Mouse (Mus musculus) liver, embryonic 16.5 days (tissue): Measurements from ENCODE around the gene Usf3. TPM values are rescaled to one million over a fixed set of nuclear protein-coding genes. Genes with fewer than 3 reads are reported as not detected.
A peak's percentile ranks its signal among the peaks of the same experiment; 100 is the strongest.

ENCODE experiments used
- ATAC-seq: fragments of 200-750 bp; cut with Nextera tagmentation; 2 replicates; pipeline ENCODE4 v1.8.0; 2017; ENCODE audit warnings: low read depth, mild to moderate bottlenecking, moderate number of reproducible peaks, moderate library complexity
- H3K27ac ChIP-seq: fragments of 300-500 bp; sonication (generic); 2 replicates; pipeline ENCODE4 v1.5.1; 2014; ENCODE audit warnings: mild to moderate bottlenecking, low read length
- H3K27me3 ChIP-seq: fragments of 300-500 bp; sonication (generic); 2 replicates; pipeline ENCODE4 v1.6.1; 2014; ENCODE audit warnings: low read depth, low read length, mixed read lengths; ENCODE audit not compliant: control insufficient read depth, insufficient read depth
- H3K36me3 ChIP-seq: fragments of 300-500 bp; sonication (generic); 2 replicates; pipeline ENCODE4 v1.6.1; 2014; ENCODE audit warnings: mild to moderate bottlenecking; ENCODE audit not compliant: control insufficient read depth, insufficient read depth
- H3K4me1 ChIP-seq: fragments of 300-500 bp; sonication (generic); 2 replicates; pipeline ENCODE4 v1.6.1; 2014; ENCODE audit warnings: low read depth, low read length, mixed read lengths; ENCODE audit not compliant: control insufficient read depth
- H3K4me2 ChIP-seq: fragments of 300-500 bp; sonication (generic); 2 replicates; pipeline ENCODE4 v1.6.1; 2014; ENCODE audit warnings: low read depth, low read length, mixed read lengths
- H3K4me3 ChIP-seq: fragments of 300-500 bp; sonication (generic); 2 replicates; pipeline ENCODE4 v1.5.1; 2014; ENCODE audit warnings: low read depth, mild to moderate bottlenecking, low read length
- H3K9ac ChIP-seq: fragments of 300-500 bp; sonication (generic); 2 replicates; pipeline ENCODE4 v1.6.1; 2014; ENCODE audit warnings: low read depth, low read length
- H3K9me3 ChIP-seq: fragments of 300-500 bp; sonication (generic); replicated peaks from 2 replicates; pipeline ENCODE4 v1.6.1; 2016; ENCODE audit warnings: low read length; ENCODE audit not compliant: control insufficient read depth
- WGBS: fragments of 180-500 bp; shearing (Covaris S2); extraction: QIAGEN DNeasy Blood & Tissue Kit; methylation state at CpG from one replicate; pipeline ENCODE4 v1.1.7; 2014; ENCODE audit not compliant: insufficient replicate concordance; 5-methylcytosine and 5-hydroxymethylcytosine counted together
- polyA plus RNA-seq: library from polyadenylated mRNA; unstranded; fragments of >200 nt; fragmentation: Nextera tagmentation; extraction: Ambion mirVana; gene quantifications from 2 replicates; pipeline ENCODE4 v1.2.1, GENCODE M21; 2015

Usf3 gene
- polyA plus RNA-seq, 1 experiment from 2014 or later, result 1.5 TPM

DNA sequence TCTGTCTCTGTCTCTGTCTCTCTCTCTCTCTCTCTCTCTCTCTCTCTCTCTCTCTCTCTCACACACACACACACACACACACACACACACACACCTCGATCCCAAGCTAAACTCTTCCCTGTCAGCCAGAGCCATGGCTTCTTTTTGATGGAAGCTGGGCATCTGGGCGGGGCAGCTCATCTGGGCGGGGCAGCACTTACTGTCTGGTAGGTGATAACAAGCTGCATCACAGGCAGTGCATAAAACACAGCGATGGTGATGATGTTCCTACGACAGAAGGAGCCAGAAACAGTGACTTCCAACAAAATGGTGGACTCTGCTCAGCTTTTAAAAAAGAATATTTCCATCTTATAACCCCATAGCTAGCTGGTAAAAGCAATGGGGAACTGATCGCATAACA is 92.5 kb downstream of the Usf3 start:
- Histone ChIP-seq H3K4me2 (peak overlapping the region; percentile 18; the same call in 1 of the 2 replicates), H3K9ac (no peak overlapping the region), H3K36me3 (no peaks in the 10 kb centered on the region), H3K4me3 (no peak overlapping the region), H3K4me1 (peaks cover 8% of the 10 kb centered on the region; the same call in 1 of the 2 replicates), H3K9me3 (no peaks in the 10 kb centered on the region), H3K27me3 (no peaks in the 10 kb centered on the region), H3K27ac (no peak overlapping the region)
- ATAC-seq, result peak; percentile 90
- 53% methylated on average over 6 of the region's 6 CpGs for WGBS

GRCm38 (mm10) chr16:44268541-44269215 is 95.6 kb downstream of the Usf3 start:
- Histone ChIP-seq H3K4me2 (no peak overlapping the region), H3K4me1 (peaks cover 8% of the 10 kb centered on the region; the same call in 1 of the 2 replicates), H3K9me3 (no peaks in the 10 kb centered on the region), H3K36me3 (no peaks in the 10 kb centered on the region), H3K27me3 (no peaks in the 10 kb centered on the region), H3K27ac (no peak overlapping the region), H3K4me3 (no peak overlapping the region), H3K9ac (no peak overlapping the region)
- no peak for ATAC-seq
- WGBS, result 66% methylated on average over 7 of the region's 7 CpGs

GRCm38 (mm10) chr16:44269578-44269977 is 96.5 kb downstream of the Usf3 start:
- Histone ChIP-seq H3K27ac (no peak overlapping the region), H3K27me3 (no peaks in the 10 kb centered on the region), H3K4me3 (no peak overlapping the region), H3K36me3 (no peaks in the 10 kb centered on the region), H3K9ac (no peak overlapping the region), H3K9me3 (no peaks in the 10 kb centered on the region), H3K4me1 (peaks cover 8% of the 10 kb centered on the region; the same call in 1 of the 2 replicates), H3K4me2 (no peak overlapping the region)
- ATAC-seq, result no peak
- WGBS, result 56% methylated on average over 6 of the region's 6 CpGs

DNA sequence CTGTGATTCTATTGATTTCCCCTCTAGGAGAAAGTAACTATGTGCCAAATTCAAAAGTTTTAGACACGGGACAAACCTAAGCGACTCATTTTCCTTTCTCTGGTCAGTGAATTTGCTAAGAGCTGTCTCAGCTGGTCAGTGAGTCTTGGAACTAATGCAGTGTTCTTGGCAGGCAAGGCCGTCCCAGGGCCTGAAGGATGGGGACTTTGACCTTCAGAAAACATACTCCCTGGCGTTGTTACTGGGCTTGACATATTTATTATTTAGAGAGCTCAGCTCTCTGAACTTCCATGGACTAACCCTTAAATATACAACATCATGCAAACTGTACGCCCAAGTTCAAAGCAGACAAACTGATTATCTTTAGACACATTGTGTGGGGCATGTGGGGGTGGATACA is 97.6 kb downstream of the Usf3 start:
- ATAC-seq, result no peak
- WGBS, result 58% methylated on average over 5 of the region's 5 CpGs
- H3K27ac ChIP-seq, result no peak overlapping the region

DNA sequence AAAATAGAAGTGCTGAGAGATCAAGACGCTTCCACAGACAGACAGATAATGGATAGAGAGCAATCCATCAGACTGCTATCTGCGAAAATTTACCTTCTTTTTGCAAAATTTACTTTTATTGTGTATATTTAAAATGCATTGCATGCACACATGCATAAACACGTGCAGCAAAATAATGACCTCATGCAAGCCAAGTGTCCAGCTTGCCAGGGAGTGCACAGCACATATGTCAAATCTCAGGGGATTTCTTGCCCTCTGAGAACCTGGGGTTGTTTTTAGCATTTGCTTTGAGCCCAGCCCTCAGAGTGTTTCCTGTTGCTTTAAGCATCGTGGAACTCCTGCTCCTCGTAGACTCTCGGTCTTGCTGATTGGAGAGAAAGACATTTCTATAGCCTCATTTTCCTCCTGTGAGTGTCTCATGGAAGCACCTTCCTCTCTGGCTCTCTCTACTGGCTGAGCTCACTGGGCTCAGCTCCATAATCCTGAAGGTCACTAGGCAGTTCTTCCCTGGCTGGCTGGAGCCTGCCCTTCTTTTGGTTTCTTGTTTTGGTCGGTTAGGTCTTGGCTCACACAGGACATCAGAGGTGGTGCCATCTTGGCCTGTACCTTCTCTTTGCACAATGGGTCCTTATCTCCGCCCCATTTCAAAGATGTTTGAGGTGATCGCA is 98.5 kb downstream of the Usf3 start:
- Histone ChIP-seq H3K4me2 (no peak overlapping the region), H3K27ac (no peak overlapping the region), H3K27me3 (no peaks in the 10 kb centered on the region), H3K9ac (no peak overlapping the region), H3K36me3 (no peaks in the 10 kb centered on the region), H3K4me3 (no peak overlapping the region), H3K4me1 (no peaks in the 10 kb centered on the region; the same call in 1 of the 2 replicates), H3K9me3 (no peaks in the 10 kb centered on the region)
- ATAC-seq, result no peak
- 45% methylated on average over 9 of the region's 9 CpGs for WGBS

More for the DNA sequence above, 97.6 kb downstream of the Usf3 start:
- Histone ChIP-seq H3K36me3 (no peaks in the 10 kb centered on the region), H3K4me3 (no peak overlapping the region), H3K27me3 (no peaks in the 10 kb centered on the region), H3K4me1 (peaks cover 7% of the 10 kb centered on the region; the same call in 1 of the 2 replicates), H3K4me2 (no peak overlapping the region), H3K9ac (no peak overlapping the region), H3K9me3 (no peaks in the 10 kb centered on the region)

Other genes with a start within 250 kb of the Usf3 start
- 4.6 and 5.0 TPM in 2 replicates for gene Qtrt2, start 246.4 kb upstream of the Usf3 start, polyA plus RNA-seq
- gene Zdhhc23, start 193.5 kb upstream of the Usf3 start, polyA plus RNA-seq, result 0.31 and 0.34 TPM in 2 replicates
- 4.1 and 4.3 TPM in 2 replicates for gene Gramd1c, start 109.9 kb upstream of the Usf3 start, polyA plus RNA-seq
- gene Atp6v1a, start 33.5 kb upstream of the Usf3 start, polyA plus RNA-seq, result 24.8 and 25.4 TPM in 2 replicates
- 52.5 and 58.0 TPM in 2 replicates for gene Naa50, start 33.4 kb upstream of the Usf3 start, polyA plus RNA-seq
- 0.02 and 0.05 TPM in 2 replicates for gene Sidt1, start 159.9 kb downstream of the Usf3 start, polyA plus RNA-seq
- gene Spice1, start 173.9 kb downstream of the Usf3 start, polyA plus RNA-seq, result 7.5 and 7.7 TPM in 2 replicates
- gene Cfap44, start 221.6 kb downstream of the Usf3 start, polyA plus RNA-seq, result 0.95 and 1.1 TPM in 2 replicates